Mouse (Mus musculus) lung, adult 2 months (tissue): ENCODE results near the gene Vamp4.
"Not testable (repeated sequence)": the region's sequence is repeated elsewhere in the genome, so short reads cannot be mapped to it uniquely, and the experiment has no call there.

ENCODE experiments used
- CTCF ChIP-seq: fragments of 200-500 bp; IDR thresholded peaks from 2 replicates; pipeline ENCODE4 v1.5.1; 2011; ENCODE audit warnings: mild to moderate bottlenecking, low read length, control low read depth; ENCODE audit not compliant: insufficient read depth
- POLR2A ChIP-seq: fragments of 200-500 bp; IDR thresholded peaks from 2 replicates; pipeline ENCODE4 v1.6.1; 2011; ENCODE audit warnings: low read depth, mild to moderate bottlenecking, control low read depth, low read length, borderline replicate concordance; ENCODE audit errors: extremely low read depth

- not testable (repeated sequence) for TF ChIP-seq CTCF, POLR2A
Measured at GRCm38 (mm10) chr1:162635291-162635931, 65.1 kb downstream of the Vamp4 start.
